Mouse (Mus musculus) MEL (cell line): ENCODE data around the gene Igflr1. TPM values are rescaled to one million over a fixed set of nuclear protein-coding genes. Genes with fewer than 3 reads are reported as not detected.
A peak's percentile ranks its signal among the peaks of the same experiment; 100 is the strongest.

Experiments used
- DNase-seq: peaks from one replicate; pipeline ENCODE4 v3.0.0; 2011; ENCODE audit warnings: low read depth, low spot score
- H3K27ac ChIP-seq: 2 replicates; pipeline ENCODE4 v1.5.1; 2012; ENCODE audit warnings: low read depth, mild to moderate bottlenecking, control low read depth, low read length, moderate library complexity; ENCODE audit not compliant: control insufficient read depth
- H3K27me3 ChIP-seq, 2 experiments: fragments of 150-350 bp in 1 of 2; sonication (generic) in 1 of 2; 2 replicates each; pipeline ENCODE4 v1.6.1; 2012; ENCODE audit warnings: low read length in 2 of 2, mild to moderate bottlenecking in 2 of 2, improper control_type of control experiment in 1 of 2, moderate library complexity in 1 of 2; ENCODE audit not compliant: insufficient read depth in 2 of 2, control insufficient read depth in 1 of 2
- H3K36me3 ChIP-seq, 2 experiments: 2 replicates each; pipeline ENCODE4 v1.6.1; 2012 to 2014; ENCODE audit warnings: low read length in 2 of 2, improper control_type of control experiment in 1 of 2, inconsistent platforms in 1 of 2, mild to moderate bottlenecking in 1 of 2; ENCODE audit not compliant: insufficient read depth in 2 of 2, control insufficient read depth in 1 of 2
- H3K4me1 ChIP-seq, 2 experiments: fragments of 150-350 bp in 1 of 2; sonication (generic) in 1 of 2; 2 replicates each; pipeline ENCODE4 v1.6.1; 2012; ENCODE audit warnings: low read length in 2 of 2, improper control_type of control experiment in 1 of 2, mild to moderate bottlenecking in 1 of 2; ENCODE audit not compliant: insufficient read depth in 2 of 2, control insufficient read depth in 1 of 2
- H3K4me3 ChIP-seq, 2 experiments: fragments of 150-350 bp in 1 of 2; sonication (generic) in 1 of 2; 2 replicates each; pipeline ENCODE4 v1.5.1; 2012; ENCODE audit warnings: low read depth in 2 of 2, low read length in 2 of 2, mild to moderate bottlenecking in 2 of 2, moderate library complexity in 2 of 2, control low read depth in 1 of 2, improper control_type of control experiment in 1 of 2; ENCODE audit not compliant: control insufficient read depth in 1 of 2, insufficient read depth in 1 of 2
- H3K79me2 ChIP-seq: 2 replicates; pipeline ENCODE4 v1.6.1; 2012; ENCODE audit warnings: mild to moderate bottlenecking, low read length, moderate library complexity; ENCODE audit not compliant: control insufficient read depth, poor library complexity, insufficient read depth
- H3K9ac ChIP-seq: 2 replicates; pipeline ENCODE4 v1.6.1; 2012; ENCODE audit warnings: low read depth, mild to moderate bottlenecking, control low read depth, low read length, moderate library complexity; ENCODE audit not compliant: control insufficient read depth, poor library complexity, severe bottlenecking
- H3K9me3 ChIP-seq: fragments of 150-350 bp; sonication (generic); replicated peaks from 2 replicates; pipeline ENCODE4 v1.6.1; 2012; ENCODE audit warnings: mild to moderate bottlenecking, low read length, improper control_type of control experiment, moderate library complexity; ENCODE audit not compliant: insufficient read depth
- EP300 ChIP-seq, 2 experiments: IDR thresholded peaks; 2 replicates each; pipeline ENCODE4 v1.6.1; 2011; ENCODE audit warnings: improper control_type of control experiment in 2 of 2, low read length in 2 of 2, low read depth in 1 of 2, mild to moderate bottlenecking in 1 of 2
- ETS1 ChIP-seq: IDR thresholded peaks from 2 replicates; pipeline ENCODE4 v1.6.1; 2012; ENCODE audit warnings: low read depth, mild to moderate bottlenecking, inconsistent platforms, low read length, improper control_type of control experiment, moderate library complexity
- GATA1 ChIP-seq: IDR thresholded peaks from 2 replicates; pipeline ENCODE4 v1.6.1; 2011; ENCODE audit warnings: low read depth, low read length, improper control_type of control experiment
- HCFC1 ChIP-seq: IDR thresholded peaks from 2 replicates; pipeline ENCODE4 v1.6.1; 2012; ENCODE audit warnings: low read depth, mild to moderate bottlenecking, inconsistent platforms, low read length, improper control_type of control experiment, moderate library complexity
- MXI1 ChIP-seq: IDR thresholded peaks from 2 replicates; pipeline ENCODE4 v1.6.1; 2011; ENCODE audit warnings: mild to moderate bottlenecking, low read depth, low read length, improper control_type of control experiment
- MYC ChIP-seq: IDR thresholded peaks from 2 replicates; pipeline ENCODE4 v1.6.1; 2011; ENCODE audit warnings: low read depth, mild to moderate bottlenecking, low read length, improper control_type of control experiment, moderate library complexity
- POLR2A ChIP-seq, 2 experiments: IDR thresholded peaks; 2 replicates each; pipeline ENCODE4 v1.6.1; 2011 to 2012; ENCODE audit warnings: low read length in 2 of 2, mild to moderate bottlenecking in 2 of 2, control low read depth in 1 of 2, improper control_type of control experiment in 1 of 2, low read depth in 1 of 2, moderate library complexity in 1 of 2; ENCODE audit not compliant: control insufficient read depth in 1 of 2, insufficient read depth in 1 of 2, poor library complexity in 1 of 2
- RAD21 ChIP-seq: IDR thresholded peaks from 2 replicates; pipeline ENCODE4 v1.6.1; 2011; ENCODE audit warnings: mild to moderate bottlenecking, low read depth, low read length, improper control_type of control experiment
- RCOR1 ChIP-seq: IDR thresholded peaks from 2 replicates; pipeline ENCODE4 v1.6.1; 2012; ENCODE audit warnings: low read depth, mild to moderate bottlenecking, inconsistent platforms, low read length, improper control_type of control experiment
- SIN3A ChIP-seq: IDR thresholded peaks from 2 replicates; pipeline ENCODE4 v1.6.1; 2012; ENCODE audit warnings: low read length, improper control_type of control experiment, inconsistent platforms
- TAL1 ChIP-seq: IDR thresholded peaks from 2 replicates; pipeline ENCODE4 v1.6.1; 2012; ENCODE audit warnings: mild to moderate bottlenecking, inconsistent platforms, low read length, moderate library complexity, mixed read lengths
- TBP ChIP-seq: IDR thresholded peaks from 2 replicates; pipeline ENCODE4 v1.8.0; 2011; ENCODE audit warnings: low read depth, low read length, improper control_type of control experiment
- TCF12 ChIP-seq: IDR thresholded peaks from 2 replicates; pipeline ENCODE4 v1.6.1; 2014; ENCODE audit warnings: low read depth, mild to moderate bottlenecking, inconsistent platforms, low read length, improper control_type of control experiment, moderate library complexity
- UBTF ChIP-seq: IDR thresholded peaks from 2 replicates; pipeline ENCODE4 v1.6.1; 2012; ENCODE audit warnings: low read depth, mild to moderate bottlenecking, inconsistent platforms, low read length, improper control_type of control experiment, moderate library complexity, borderline replicate concordance; ENCODE audit not compliant: insufficient read depth
- ZMIZ1 ChIP-seq: IDR thresholded peaks from 2 replicates; pipeline ENCODE4 v1.6.1; 2012; ENCODE audit warnings: low read depth, mild to moderate bottlenecking, inconsistent platforms, low read length, improper control_type of control experiment, moderate library complexity
- polyA plus RNA-seq, 2 experiments: library from polyadenylated mRNA; stranded (reverse) in 1 of 2; unstranded in 1 of 2; fragments of >175 nt in 1 of 2; fragments of >200 nt in 1 of 2; gene quantifications; 2 replicates each; pipeline versions ENCODE4 v1.2.1 to v1.2.4; 2012; ENCODE audit warnings: low replicate concordance in 2 of 2, low read depth in 1 of 2; ENCODE audit not compliant: insufficient read length in 2 of 2, insufficient read depth in 1 of 2, missing spikeins in 1 of 2
- total RNA-seq: library from RNA; depleted of rRNA; stranded (reverse); fragments of 300-350 nt; gene quantifications from 2 replicates; pipeline ENCODE4 v1.2.3, GENCODE M21; 2012

Igflr1 gene
- total and polyA plus RNA-seq, 3 experiments = 1.3 to 3.1 TPM; not detected in 1

GRCm38 (mm10) chr7:30544327-30544726 lies 20.9 kb upstream of the Igflr1 start:
- Histone ChIP-seq H3K27me3 (no peaks in the 10 kb centered on the region), H3K36me3 (peaks cover 0 to 11% of the 10 kb centered on the region in 2 experiments; a peak in 3 of 4 replicates), H3K4me1 (peaks cover 0 to 17% of the 10 kb centered on the region in 2 experiments; a peak in 3 of 4 replicates), H3K9ac (peak overlapping the region; percentile 5), H3K4me3 (0 out of 4 replicates have a peak overlapping the region, but pooled peaks of 1 of the 2 experiments have one; percentile 3), H3K27ac (peak overlapping the region; percentile 87), H3K79me2 (no peaks in the 10 kb centered on the region), H3K9me3 (no peaks in the 10 kb centered on the region)
- peak; percentile 86 for DNase-seq
- no peak for TF ChIP-seq POLR2A (IDR thresholded peaks at IDR 0.05; ENCODE audit: control insufficient read depth in 1 of 2, insufficient read depth in 1 of 2, low read depth in 1 of 2, low read length in 2 of 2, poor library complexity in 1 of 2)
- TF ChIP-seq MYC = peak; percentile 65; the same call in 1 of the 2 replicates
- TF ChIP-seq UBTF = no peak
- TF ChIP-seq HCFC1 = no peak; the same call in 1 of the 2 replicates
- TF ChIP-seq MXI1 = peak; percentile 20; the same call in 1 of the 2 replicates
- TF ChIP-seq RCOR1 = peak; percentile 74; the same call in 1 of the 2 replicates
- TF ChIP-seq ETS1 = peak; percentile 85
- 0 out of 2 replicates have a peak, but pooled peaks have one; percentile 43 for TF ChIP-seq TBP
- TF ChIP-seq RAD21 = no peak
- TF ChIP-seq GATA1 = peak; percentile 94
- no peak for TF ChIP-seq ZMIZ1
- no peak; the same call in none of the 2 replicates for TF ChIP-seq SIN3A
- TF ChIP-seq EP300 (IDR thresholded peaks at IDR 0.05; ENCODE audit: low read depth in 1 of 2, low read length in 2 of 2) = peak; percentile 85 to 94
- peak; percentile 91 for TF ChIP-seq TCF12
- peak; percentile 80 for TF ChIP-seq TAL1

- Histone ChIP-seq H3K9ac (no peak overlapping the region), H3K27me3 (no peaks in the 10 kb centered on the region), H3K4me1 (peaks cover 0 to 12% of the 10 kb centered on the region in 2 experiments; a peak in 3 of 4 replicates), H3K79me2 (peaks cover 2% of the 10 kb centered on the region; the same call in 1 of the 2 replicates), H3K4me3 (no peak overlapping the region), H3K9me3 (no peaks in the 10 kb centered on the region), H3K27ac (no peak overlapping the region), H3K36me3 (peaks cover 0 to 12% of the 10 kb centered on the region in 2 experiments; a peak in 3 of 4 replicates)
- no peak for DNase-seq
- TF ChIP-seq HCFC1 (peak; percentile 75), RCOR1 (no peak)
Observed at GRCm38 (mm10) chr7:30549880-30550279, 15.3 kb upstream of the Igflr1 start.
